Mouse (Mus musculus): ENCODE measurements around the gene Lrrc2.

Gene Lrrc2

DNA sequence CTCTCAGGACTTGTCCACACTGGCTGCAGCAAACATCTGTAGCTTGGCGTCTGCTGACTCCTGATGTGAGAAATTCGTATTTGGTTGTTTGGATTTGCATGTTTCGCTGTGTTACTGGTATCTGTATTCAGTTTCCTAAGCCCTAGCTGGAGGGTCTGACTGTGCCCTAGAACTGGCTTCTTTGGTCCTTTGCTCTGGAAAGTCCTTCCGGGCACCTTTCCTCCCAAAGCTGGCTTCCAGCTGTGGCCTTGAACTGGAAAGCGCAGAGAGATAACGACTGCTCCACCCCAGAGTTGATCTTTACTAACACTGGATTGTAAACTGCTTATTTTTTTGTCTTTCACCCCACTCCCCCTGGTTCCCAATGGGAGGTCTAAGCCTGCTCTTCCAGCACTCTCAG is 3.4 kb upstream of the Lrrc2 start:
- no peak for DNase-seq (ENCODE audit: low spot score)

- DNase-seq (ENCODE audit: low spot score), result no peak
These were observed 2.5 kb upstream of the Lrrc2 start for GRCm38 (mm10) chr9:110948813-110949310.

DNA sequence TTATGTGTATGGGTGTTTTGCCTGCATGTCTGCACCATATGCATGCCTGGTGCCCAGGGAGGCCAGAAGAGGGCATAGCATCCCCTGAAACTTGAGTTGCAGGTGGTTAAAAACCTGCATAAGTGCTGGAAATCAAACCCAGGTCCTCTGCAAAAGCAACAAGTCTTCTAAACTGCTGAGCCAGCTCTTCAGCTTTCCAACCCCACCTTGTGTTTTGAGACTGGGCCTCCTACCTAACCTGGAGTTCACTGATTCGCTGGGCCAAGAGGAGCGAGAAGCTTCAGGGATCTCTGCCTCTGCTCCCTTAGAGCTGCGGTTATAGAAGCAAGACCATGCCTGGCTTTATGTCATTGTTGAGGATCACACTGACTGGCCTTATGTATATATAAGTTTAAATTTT is 1.2 kb upstream of the Lrrc2 start:
- DNase-seq (ENCODE audit: low spot score), result no peak

GRCm38 (mm10) chr9:110951866-110952265 is 521 bp downstream of the Lrrc2 start:
- DNase-seq (ENCODE audit: low spot score), result no peak

DNA sequence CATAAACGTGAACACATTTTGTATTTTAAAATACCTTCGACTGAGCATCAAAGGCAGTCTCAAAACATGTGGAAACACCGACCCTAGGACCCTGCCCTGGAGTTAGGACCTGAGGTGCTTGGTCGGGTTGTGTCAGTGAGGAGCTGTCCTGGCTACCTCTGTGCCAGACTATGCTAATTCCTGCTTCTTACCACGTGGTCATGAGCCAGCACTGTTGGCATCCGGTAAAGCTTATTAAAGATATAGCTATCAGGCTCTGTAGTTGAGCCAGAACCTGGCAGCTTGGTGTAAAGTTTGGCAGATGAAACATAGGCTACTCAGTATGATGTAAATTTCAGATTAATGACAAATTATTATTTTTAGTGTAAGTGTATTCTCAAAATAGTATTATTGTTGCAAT is 1.1 kb downstream of the Lrrc2 start:
- DNase-seq (ENCODE audit: low spot score), result no peak

- no peak for DNase-seq (ENCODE audit: low spot score)
These were observed 1.7 kb downstream of the Lrrc2 start for GRCm38 (mm10) chr9:110952931-110953549.

GRCm38 (mm10) chr9:110953550-110954461 is 2.5 kb downstream of the Lrrc2 start:
- peak; percentile 77 for DNase-seq (ENCODE audit: low spot score)

DNA sequence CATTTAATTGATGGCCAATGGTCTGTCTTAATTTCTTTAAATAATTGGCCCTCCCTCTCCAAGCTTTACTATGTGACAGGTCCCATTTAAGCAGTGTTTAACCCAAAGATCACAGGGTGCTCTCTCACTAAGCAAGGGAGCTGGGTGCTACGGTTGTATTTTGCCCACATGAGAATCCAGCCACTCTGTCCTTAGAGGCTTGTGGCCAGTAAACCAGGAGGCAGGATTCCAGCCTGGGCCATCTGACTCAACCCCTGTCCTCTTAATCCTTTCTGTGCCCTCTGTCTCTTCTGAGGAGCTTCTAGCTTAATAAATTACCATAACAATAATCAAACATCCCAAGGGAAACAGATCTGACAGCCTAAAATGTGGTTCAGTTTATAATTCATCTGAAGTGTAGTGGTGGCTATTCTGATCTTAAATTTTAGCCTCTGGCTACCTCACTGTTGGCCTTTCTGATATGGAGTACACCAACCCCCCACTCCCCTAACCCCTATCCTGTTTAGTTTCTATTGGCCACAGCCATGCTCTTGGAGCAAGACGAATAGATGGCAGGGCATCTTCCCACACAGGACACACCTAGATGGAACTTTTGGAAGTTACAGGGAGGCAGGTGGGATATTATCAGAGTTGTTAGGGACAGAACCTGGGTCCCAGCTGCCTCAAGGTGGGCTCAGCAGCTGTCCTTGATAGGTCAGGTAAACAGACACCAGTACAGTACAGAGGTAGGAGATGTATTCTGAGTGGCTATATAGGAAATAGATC is 3.5 kb downstream of the Lrrc2 start:
- no peak for DNase-seq (ENCODE audit: low spot score)

DNA sequence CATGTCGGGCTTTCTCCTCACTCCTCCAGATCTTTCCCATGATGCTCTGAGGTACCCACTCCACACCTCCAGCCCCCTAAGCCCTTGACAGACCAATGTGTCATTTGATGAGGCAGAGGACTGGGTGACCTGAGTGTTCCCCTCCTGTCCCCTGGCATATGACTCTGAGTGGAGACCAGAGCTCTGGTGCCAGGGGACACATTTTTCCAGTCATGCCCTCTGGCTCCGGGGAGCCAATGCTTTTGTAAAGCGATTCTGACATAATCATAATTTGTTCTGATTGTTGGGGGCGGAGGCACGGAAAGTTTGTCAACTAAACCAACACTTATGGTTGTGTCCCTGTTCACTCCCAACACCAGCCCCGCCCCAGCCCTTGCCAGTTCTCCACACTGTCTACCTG is 4.6 kb downstream of the Lrrc2 start:
- no peak for DNase-seq (ENCODE audit: low spot score)

DNA sequence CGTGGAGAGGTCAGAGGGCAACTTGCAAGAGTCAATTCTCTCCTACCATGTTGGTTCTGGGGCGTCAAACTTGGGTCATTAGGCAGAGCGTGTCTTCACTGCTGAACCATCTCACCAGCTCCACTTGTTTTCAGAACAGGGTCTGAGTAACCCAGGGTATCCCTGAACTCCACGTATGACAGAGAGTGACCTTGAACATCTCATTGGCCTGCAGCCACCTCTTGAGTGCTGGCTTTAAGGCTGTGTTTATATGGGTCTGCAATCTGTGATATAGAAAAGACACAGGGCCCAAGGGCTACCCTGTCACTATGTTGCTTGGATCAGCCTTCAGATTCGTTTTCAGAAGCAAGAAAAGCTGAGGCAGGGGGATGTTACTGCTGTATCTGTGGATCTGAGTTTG is 8.3 kb downstream of the Lrrc2 start:
- DNase-seq (ENCODE audit: low spot score), result no peak

GRCm38 (mm10) chr9:110960230-110961149 is 9.1 kb downstream of the Lrrc2 start:
- no peak for DNase-seq (ENCODE audit: low spot score)

DNA sequence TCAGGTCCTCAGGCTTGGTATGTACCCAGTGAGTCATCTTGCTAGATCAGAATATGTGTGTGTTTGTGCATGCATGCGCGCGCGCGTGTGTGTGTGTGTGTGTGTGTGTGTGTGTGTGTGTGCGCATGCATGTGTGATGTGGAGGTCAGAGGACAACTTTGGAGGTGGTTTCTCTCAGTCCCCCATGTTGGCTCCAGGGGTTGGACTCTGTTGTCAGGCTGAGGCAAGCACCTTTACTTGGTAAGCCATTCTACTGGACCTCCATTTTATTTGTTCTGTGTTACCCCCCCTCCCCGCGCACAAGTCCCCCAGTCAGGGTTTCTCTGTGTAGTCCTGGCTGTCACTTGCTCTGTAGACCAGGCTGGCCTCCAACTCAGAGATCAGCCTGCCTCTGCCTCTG is 10.0 kb downstream of the Lrrc2 start:
- DNase-seq (ENCODE audit: low spot score), result no peak

GRCm38 (mm10) chr9:110963566-110964115 is 12.3 kb downstream of the Lrrc2 start:
- no peak for DNase-seq (ENCODE audit: low spot score)

GRCm38 (mm10) chr9:110965062-110965909 is 13.9 kb downstream of the Lrrc2 start:
- DNase-seq (ENCODE audit: low spot score), result no peak

GRCm38 (mm10) chr9:110965910-110966231 is 14.5 kb downstream of the Lrrc2 start:
- no peak for DNase-seq (ENCODE audit: low spot score)

- no peak for DNase-seq (ENCODE audit: low spot score)
These were observed 28.1 kb downstream of the Lrrc2 start for GRCm38 (mm10) chr9:110979411-110979810.

DNA sequence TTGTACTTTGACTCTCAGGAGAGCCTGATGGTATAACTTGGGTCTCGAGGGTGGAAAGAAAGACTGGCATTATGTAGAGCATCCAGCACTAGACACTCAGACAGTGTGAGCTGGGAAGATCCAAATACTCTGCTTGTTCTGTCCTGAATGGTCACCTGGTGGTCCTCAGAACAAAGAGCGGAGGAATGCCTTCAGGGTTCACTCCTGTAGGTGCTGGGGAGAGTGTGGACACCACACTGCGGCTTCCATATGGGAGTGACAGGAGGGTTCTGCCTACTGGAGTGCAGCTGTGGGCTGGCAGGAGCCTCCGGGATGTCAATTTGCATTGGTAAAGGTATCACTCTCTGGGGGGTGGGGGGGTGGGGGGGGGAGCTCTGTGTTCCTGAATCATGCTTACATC is 31.0 kb downstream of the Lrrc2 start:
- DNase-seq (ENCODE audit: low spot score), result no peak

DNA sequence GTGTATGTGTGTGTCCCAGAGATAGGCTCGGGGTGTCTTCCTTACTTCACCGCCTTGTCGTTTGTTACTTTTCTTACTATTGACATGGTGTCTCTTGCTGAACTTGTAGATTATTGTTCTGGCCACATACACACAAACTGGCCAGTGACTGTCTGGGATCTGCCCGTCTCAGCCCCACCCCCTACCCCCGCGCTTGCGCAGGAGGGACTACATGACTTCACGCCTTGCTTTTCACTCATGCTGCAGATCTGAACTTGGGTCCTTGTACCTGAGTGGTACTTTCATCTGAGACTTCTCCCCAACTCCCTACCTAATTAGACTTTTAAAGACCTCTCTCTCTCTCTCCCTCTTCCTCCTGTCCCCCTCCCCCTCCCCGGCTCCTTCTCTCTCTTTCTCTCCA is 32.8 kb downstream of the Lrrc2 start:
- no peak for DNase-seq (ENCODE audit: low spot score)

DNA sequence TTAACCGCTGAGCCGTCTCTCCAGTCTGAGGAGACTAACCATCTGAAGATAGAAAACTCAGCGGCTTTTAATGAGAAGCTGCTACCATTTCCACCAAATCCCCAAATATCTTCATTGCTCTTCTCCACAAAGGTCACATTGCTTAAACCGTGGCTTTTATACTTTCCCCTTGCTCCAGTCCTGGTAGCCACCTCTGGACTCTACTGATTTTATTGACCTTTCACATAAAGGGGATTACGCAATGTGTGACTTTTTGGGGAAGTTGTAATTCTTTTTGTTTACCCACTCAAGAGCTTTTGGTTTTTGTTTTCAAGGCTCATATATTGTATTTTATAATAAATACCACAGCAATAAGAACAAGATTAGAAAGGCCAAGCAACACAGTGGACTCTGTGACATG is 34.2 kb downstream of the Lrrc2 start:
- no peak for DNase-seq (ENCODE audit: low spot score)

DNA sequence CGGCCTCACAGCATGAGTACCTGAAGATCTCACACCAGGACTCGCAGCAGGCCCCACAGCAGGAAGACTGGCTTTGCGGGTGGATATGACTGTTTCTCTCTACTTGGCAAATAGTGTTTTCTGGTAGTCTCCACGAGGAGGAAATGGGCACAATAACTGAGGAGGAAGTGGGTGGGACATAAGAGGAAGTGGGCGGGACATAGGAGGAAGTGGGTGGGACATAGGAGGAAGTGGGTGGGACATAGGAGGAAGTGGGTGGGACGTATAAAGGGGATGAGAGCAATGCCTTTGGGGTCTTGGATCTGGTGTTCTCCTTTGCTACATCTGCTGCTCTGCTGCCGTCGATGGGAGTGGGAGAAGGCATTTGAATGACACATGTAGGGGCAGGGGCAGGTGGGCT is 34.6 kb downstream of the Lrrc2 start:
- DNase-seq (ENCODE audit: low spot score), result no peak

Measured in ovary, adult 18-20 months (tissue).